Mouse (Mus musculus): ENCODE measurements around the gene A730061H03Rik.

The A730061H03Rik gene

GRCm38 (mm10) chr14:55581981-55582681 lies 21.9 kb upstream of the A730061H03Rik start:
- no peak for DNase-seq (ENCODE audit: low spot score in 2 of 2)

DNA sequence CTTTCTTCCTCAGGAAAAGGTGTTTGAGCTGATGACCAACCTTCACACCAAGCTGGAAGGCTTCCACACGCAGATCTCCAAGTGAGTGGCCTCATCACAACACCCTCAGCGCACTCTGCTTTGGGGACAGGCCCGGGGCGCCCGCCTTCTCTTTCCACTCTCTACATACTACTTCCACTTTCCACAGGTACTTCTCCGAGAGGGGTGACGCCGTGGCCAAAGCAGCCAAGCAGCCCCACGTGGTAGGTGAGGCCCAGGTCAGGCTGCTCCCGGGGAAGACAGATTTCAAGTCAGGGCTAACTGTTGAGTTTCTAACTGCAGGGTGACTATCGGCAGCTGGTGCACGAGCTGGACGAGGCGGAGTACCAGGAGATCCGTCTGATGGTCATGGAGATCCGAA lies 20.5 kb upstream of the A730061H03Rik start:
- DNase-seq (ENCODE audit: low spot score in 2 of 2) = no peak

DNA sequence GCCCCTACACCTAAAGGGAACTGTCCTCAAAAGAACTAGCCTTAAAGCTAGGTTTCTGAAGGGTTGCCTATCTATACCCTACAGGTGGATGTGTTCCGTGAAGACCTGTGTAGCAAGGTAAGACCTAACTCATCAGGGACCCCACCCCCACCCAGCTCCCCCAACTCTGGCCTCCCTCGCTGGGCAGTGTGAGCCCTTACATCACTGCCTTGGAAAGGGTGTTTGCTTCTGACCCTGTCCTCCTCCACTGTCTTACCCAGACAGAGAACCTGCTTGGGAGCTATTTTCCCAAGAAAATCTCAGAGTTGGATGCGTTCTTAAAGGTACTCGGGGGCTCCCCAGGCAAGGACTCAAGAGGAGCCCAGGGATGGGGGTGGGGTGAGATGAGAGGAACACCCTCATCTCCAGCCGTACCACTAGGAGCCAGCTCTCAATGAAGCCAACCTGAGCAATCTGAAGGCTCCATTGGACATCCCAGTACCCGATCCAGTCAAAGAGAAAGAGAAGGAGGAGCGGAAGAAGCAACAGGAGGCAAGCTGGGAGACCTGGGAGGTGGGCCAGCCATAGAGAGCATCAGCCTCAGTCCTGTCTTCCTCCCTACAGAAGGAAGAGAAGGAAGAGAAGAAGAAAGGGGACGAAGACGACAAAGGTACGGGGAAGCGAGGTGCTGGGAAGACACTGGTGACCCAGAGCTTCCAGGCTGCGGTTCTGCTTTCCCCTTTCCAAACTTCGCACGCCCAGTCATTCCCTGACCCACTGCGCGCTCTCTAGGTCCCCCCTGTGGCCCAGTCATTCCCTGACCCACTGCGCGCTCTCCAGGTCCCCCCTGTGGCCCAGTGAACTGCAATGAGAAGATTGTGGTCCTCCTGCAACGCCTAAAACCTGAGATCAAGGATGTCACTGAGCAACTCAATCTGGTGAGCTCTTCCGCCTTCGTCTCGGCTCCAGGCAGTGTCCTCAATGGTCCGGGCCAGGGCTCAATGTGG lies 19.6 kb upstream of the A730061H03Rik start:
- DNase-seq (ENCODE audit: low spot score in 2 of 2) = no peak

DNA sequence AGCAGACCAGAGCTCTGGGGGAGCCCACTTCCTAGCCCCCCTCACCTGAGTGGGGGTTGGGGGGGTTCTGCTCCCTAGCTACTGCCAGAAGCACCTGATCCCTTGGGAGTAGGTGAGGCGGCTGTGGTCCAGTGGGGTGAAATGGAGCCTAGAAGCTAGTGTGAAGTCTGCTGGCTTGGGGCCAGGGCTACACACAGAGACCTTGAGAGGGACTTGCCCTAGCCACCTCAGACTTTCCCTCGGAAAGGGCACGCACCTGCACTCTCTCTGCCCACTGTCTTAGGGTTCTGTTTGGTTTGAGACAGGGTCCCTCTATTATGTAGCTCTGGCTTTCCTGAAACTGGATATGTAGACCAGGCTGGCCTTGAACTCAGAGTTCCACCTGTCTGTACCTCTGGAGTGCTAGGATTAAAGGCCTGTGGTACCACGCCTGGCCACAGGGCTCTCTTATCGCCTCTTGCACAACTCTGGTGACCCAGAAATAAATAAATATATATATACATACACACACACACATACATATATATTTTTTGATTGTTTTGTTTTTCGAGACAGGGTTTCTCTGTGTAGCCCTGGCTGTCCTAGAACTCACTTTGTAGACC lies 18.6 kb upstream of the A730061H03Rik start:
- DNase-seq (ENCODE audit: low spot score in 2 of 2) = peak; percentile 62 to 82

DNA sequence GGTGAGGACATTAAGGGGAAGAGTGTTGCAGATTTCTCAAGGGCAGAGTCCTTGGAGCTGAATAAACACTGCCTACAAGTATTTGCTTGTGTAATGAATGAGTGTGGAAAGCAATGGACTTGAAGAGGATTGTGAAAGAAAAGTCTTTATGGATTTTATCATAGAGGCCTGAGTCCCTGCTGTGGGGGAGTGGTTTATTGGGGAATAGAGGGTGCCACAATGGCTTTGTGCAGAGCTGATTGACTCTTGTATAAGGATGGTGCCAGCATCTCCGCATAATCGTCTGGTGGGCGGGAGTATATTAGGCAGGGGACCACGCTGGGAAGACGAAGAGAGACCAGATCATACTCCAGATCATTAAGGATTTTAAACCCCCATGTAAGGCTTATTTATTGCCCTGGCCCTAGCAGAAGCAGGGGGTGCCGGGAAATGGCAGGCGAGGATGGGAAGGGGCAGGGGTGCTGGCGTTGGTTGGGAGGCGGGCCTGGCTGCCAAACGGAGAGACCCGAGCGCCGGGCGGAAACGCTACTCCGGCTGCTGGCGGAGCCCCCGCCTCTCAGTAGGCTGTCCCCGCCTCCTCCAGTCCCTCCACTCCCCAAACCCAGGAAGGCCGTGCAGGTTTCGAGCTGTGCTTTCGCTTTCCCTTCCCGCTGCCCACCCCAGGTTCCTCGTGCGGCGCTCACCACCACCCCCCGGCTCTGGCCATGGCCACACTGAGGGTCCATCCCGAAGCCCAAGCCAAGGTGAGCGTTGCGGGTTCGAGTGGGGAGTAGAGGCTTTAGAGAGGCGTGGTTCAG lies 17.9 kb upstream of the A730061H03Rik start, which contains the start of gene Psme1:
Gene Psme1, plus strand, starts transcription at position 253 of the 797 bp plus-strand sequence.
- DNase-seq (ENCODE audit: low spot score in 2 of 2) = peak; percentile 77 to 88

GRCm38 (mm10) chr14:55576376-55576775 lies 16.2 kb upstream of the A730061H03Rik start:
- no peak for DNase-seq (ENCODE audit: low spot score in 2 of 2)

GRCm38 (mm10) chr14:55575711-55576110 lies 15.5 kb upstream of the A730061H03Rik start:
- DNase-seq (ENCODE audit: low spot score in 2 of 2) = no peak

- no peak for DNase-seq (ENCODE audit: low spot score in 2 of 2)
Observed at GRCm38 (mm10) chr14:55575302-55575701, 15.1 kb upstream of the A730061H03Rik start, which contains the start of gene Fitm1. Gene Fitm1, plus strand, starts transcription at chr14:55575617.

- DNase-seq (ENCODE audit: low spot score in 2 of 2) = no peak
Observed at GRCm38 (mm10) chr14:55571760-55572159, 11.6 kb upstream of the A730061H03Rik start.

GRCm38 (mm10) chr14:55570588-55570987 lies 10.4 kb upstream of the A730061H03Rik start:
- DNase-seq (ENCODE audit: low spot score in 2 of 2) = no peak

DNA sequence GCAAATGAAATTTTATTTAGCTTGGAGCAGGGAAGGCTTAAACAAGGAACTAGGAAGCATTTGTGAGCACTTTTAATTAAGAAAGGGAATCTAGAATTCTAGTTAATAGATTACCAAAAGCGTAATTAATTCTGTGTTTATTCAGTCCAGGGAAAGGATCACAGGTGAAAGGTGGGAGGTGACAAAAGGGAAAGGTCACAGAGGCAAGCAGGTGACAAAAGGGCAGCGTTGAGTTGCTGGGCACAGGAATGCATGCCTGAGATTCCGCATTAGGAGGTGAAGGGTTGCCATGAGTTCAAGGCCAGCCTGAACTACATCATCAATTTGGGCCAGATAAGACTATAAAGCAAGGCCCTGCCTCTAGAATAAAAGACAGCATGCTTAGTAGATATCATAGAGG lies 7.3 kb upstream of the A730061H03Rik start:
- DNase-seq (ENCODE audit: low spot score in 2 of 2) = no peak

- DNase-seq (ENCODE audit: low spot score in 2 of 2) = no peak
Observed at GRCm38 (mm10) chr14:55565748-55566147, 5.5 kb upstream of the A730061H03Rik start.

DNA sequence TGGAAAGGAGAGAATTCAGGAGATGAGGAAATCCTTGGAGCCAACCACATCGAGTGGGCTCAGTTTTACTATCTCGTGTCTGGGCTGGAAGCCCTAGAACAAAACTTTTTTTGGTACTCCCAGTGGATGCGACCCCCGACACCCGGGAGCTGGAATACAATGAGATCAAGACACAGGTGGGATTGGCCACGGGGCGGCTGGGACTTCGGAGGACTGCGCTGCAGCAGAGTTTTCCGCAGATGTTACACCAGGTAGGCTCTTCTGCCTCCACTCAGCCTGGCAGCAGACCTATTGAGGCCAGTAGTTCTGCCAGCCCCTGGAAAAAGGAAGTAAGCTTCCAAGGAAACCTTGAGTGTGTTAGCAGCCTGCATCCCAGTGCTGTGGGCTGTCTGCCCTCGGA lies 3.0 kb upstream of the A730061H03Rik start:
- no peak for DNase-seq (ENCODE audit: low spot score in 2 of 2)

DNA sequence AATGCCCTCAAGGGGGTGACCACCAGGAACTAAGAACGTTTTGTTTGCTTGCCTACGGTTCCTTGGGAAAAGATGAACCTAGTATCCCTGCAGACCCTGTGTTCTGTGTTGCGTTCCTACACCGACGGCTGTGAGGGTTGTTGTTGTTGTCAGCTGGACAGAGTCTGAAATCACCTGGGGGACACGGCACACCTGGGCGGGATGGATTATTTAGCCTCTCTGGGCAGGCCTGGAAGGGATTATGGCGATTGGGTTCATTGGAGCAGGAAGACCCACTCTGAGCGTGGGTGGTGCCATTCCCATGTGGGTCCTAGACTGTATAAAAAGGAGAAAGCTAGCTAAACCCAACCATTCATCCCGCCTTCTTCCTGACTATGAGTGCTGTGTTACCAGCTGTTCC lies 1.7 kb upstream of the A730061H03Rik start:
- no peak for DNase-seq (ENCODE audit: low spot score in 2 of 2)

- DNase-seq (ENCODE audit: low spot score in 2 of 2) = peak; percentile 90 to 95
Observed at GRCm38 (mm10) chr14:55559799-55560201, 406 bp downstream of the A730061H03Rik start, which contains the start of gene Dcaf11. Gene Dcaf11, plus strand, starts transcription at chr14:55560006.

DNA sequence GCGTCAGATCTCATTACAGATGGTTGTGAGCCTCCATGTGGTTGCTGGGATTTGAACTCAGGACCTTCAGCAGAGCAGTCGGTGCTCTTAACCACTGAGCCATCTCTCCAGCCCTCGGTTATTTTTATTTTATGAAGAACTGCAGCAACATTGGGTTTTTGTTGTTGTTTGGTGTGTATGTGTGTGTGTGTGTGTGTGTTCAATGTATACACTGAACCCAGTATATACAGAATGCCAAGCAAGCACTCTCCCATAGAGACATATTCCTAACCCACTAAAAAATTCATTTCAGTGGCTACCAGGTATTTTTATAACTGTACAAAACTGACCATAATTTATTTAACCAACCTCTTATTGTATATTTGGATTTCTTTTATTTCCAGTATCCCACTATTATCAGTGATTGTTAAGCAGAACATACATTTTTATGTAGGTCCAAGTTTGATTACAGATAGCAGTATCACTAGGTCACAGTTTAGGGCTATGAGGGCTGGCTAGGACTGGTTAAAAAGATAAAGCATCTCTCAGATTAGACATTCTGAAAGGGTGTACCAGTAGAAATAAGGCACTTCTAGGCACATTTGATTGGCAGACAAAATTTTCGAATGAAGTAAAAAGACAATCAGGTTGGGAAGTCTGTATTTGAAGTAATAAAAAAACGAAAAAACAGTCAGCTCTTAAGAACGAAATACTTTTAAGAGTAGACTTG lies 1.3 kb downstream of the A730061H03Rik start:
- no peak for DNase-seq (ENCODE audit: low spot score in 2 of 2)

DNA sequence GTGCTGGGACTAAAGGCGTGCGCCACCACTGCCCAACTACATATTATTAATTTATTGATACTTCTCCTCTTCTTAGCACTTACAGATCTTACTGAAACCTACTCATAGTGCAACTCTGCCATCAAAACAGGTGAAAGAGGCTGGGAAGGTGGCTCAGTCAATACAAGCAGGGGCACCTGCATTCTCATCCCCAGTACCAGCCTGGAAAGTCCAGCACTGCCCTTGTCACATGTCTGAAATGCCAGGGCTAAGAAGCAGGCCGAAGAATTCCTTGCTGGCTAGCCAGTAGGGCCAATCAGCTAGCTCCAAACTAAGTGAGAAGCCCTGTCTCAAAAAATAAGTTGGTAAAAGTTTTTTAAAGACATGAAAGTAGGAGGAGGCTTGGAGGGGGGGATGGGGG lies 2.6 kb downstream of the A730061H03Rik start:
- peak in 1 of 2 experiments; percentile 61 for DNase-seq (ENCODE audit: low spot score in 2 of 2)

DNA sequence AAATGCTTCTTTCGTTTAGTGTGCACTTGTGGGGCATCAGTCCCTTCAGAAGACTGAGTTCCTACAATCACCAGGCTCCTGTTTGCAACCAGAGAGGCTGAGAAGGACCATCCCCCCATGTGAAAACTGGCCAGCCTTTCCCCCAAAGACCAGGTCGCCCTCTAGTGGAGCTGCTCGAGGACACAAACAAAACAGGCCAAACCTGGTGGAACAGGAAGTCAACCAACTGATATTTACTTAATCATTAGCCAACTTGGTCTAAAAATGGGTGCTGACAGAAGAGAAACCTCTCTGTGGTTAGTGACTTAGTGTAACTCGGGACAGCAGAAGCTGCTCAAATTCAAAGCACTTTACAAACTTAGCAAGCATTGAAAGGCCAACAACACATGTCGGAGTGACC lies 3.2 kb downstream of the A730061H03Rik start:
- DNase-seq (ENCODE audit: low spot score in 2 of 2) = peak; percentile 84 to 92

DNA sequence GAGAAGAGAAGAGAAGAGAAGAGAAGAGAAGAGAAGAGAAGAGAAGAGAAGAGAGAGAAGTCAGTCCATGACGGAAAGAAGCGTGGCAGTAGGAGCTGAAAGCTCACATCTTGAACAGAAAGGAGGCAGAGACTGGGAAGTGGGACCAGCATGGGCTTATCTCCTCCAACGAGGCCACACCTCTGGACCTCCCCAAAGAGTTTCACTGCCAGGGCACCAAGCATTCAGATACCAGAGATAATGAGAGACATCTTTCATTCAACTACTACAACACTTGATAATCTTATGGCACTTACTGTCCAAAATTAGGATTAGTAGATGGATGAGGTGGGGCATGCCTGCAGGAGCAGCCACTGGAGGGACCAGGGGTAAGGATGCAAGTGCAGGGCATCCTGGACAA lies 4.4 kb downstream of the A730061H03Rik start:
- no peak for DNase-seq (ENCODE audit: low spot score in 2 of 2)

DNA sequence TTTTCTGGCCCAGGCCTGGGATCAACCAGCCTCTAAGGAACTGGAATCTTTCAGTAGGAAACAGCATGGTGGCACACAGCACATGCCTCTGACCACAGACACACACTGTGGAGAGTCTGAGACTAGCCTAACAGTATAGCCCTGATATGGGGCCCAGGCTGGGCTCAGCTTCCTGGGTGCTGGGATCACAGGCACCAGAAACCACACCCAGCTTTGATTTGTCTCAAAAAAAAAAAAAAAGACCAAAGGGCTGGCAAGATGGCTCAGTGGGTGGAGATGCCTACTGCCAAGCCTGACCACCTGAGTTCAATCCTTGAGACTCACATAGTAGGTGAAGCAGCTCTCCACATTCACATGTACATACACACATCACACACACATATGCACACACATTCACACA lies 5.6 kb downstream of the A730061H03Rik start:
- DNase-seq (ENCODE audit: low spot score in 2 of 2) = no peak

DNA sequence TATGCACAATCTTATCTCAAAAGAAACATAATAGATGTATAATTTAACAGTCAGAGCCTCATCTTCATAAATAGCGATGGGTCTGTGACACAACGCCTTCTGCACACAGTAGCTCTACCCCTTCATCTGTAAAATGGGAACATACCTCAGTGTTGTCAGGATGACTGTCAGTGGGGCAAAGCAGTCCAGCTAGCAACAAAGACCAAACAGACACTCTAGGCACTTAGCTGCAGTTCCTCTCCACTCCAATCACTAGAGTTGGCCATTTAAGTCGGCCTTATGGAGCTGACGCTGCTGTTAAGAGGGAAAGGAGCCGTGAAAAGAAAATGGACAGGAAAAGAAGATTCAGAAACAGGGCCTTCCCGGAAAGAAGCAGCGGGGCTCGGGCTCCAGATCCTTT lies 8.4 kb downstream of the A730061H03Rik start:
- no peak for DNase-seq (ENCODE audit: low spot score in 2 of 2)
